Mouse (Mus musculus) forebrain, embryonic 10.5 days (tissue): Measurements from ENCODE around the gene Tmem132c. TPM values are rescaled to one million over a fixed set of nuclear protein-coding genes. Genes with fewer than 3 reads are reported as not detected.

Experiments
- DNase-seq: peaks from one replicate; pipeline ENCODE4 v3.0.0-alpha.2; 2017; ENCODE audit warnings: low spot score; ENCODE audit errors: extremely low spot score
- H3K27ac ChIP-seq: fragments of 300-500 bp; sonication (generic); 2 replicates; pipeline ENCODE4 v1.5.1; 2016; ENCODE audit warnings: mild to moderate bottlenecking
- H3K27me3 ChIP-seq: fragments of 300-500 bp; sonication (generic); 2 replicates; pipeline ENCODE4 v1.6.1; 2016; ENCODE audit warnings: mild to moderate bottlenecking; ENCODE audit not compliant: poor library complexity, severe bottlenecking
- H3K36me3 ChIP-seq: fragments of 300-500 bp; sonication (generic); replicated peaks from 2 replicates; pipeline ENCODE4 v1.6.1; 2016; ENCODE audit warnings: mild to moderate bottlenecking, moderate library complexity
- H3K4me1 ChIP-seq: fragments of 300-500 bp; sonication (generic); 2 replicates; pipeline ENCODE4 v1.6.1; 2016
- H3K4me3 ChIP-seq: fragments of 300-500 bp; sonication (generic); 2 replicates; pipeline ENCODE4 v1.5.1; 2016; ENCODE audit warnings: mild to moderate bottlenecking, moderate library complexity
- H3K9me3 ChIP-seq: fragments of 300-500 bp; sonication (generic); 2 replicates; pipeline ENCODE4 v1.6.1; 2016; ENCODE audit warnings: mild to moderate bottlenecking, moderate library complexity
- WGBS: fragments of 180-500 bp; shearing (Covaris S2); methylation state at CpG from one replicate; pipeline ENCODE4 v1.1.7; 2016; 5-methylcytosine and 5-hydroxymethylcytosine counted together
- polyA plus RNA-seq: library from polyadenylated mRNA; unstranded; fragments of >200 nt; fragmentation: Nextera tagmentation; extraction: Ambion mirVana; gene quantifications from 2 replicates; pipeline ENCODE4 v1.2.1, GENCODE M21; 2016

The Tmem132c gene
- polyA plus RNA-seq, 1 experiment from 2014 or later, result 27.9 TPM

GRCm38 (mm10) chr5:127313634-127314033 is 72.0 kb downstream of the Tmem132c start:
- Histone ChIP-seq H3K9me3 (no peaks in the 10 kb centered on the region), H3K27me3 (no peaks in the 10 kb centered on the region), H3K4me3 (no peak overlapping the region), H3K27ac (no peak overlapping the region), H3K36me3 (peaks cover 11% of the 10 kb centered on the region; the same call in 1 of the 2 replicates), H3K4me1 (peaks cover 27% of the 10 kb centered on the region)
- no peak for DNase-seq
- 88% methylated on average over 2 of the region's 2 CpGs for WGBS

- H3K27ac ChIP-seq, result peak overlapping the region; percentile 73
- DNase-seq, result no peak
- 24% methylated on average over 12 of the region's 12 CpGs for WGBS
- peaks cover 3% of the 10 kb centered on the region; the same call in 1 of the 2 replicates for H3K27me3 ChIP-seq
- 0 out of 2 replicates have a peak, but pooled peaks cover 5% of the 10 kb centered on the region for H3K36me3 ChIP-seq
- no peak overlapping the region for H3K4me3 ChIP-seq
- no peaks in the 10 kb centered on the region for H3K9me3 ChIP-seq
- H3K4me1 ChIP-seq, result peaks cover 60% of the 10 kb centered on the region
Measured at GRCm38 (mm10) chr5:127319096-127319779, 77.6 kb downstream of the Tmem132c start.

GRCm38 (mm10) chr5:127324645-127325044 is 83.0 kb downstream of the Tmem132c start:
- peaks cover 62% of the 10 kb centered on the region for H3K4me1 ChIP-seq
- 43% methylated on average over 2 of the region's 2 CpGs for WGBS

GRCm38 (mm10) chr5:127336048-127336907 is 94.7 kb downstream of the Tmem132c start:
- Histone ChIP-seq H3K27me3 (no peaks in the 10 kb centered on the region), H3K36me3 (no peaks in the 10 kb centered on the region), H3K4me3 (peak overlapping the region; percentile 35), H3K4me1 (peaks cover 72% of the 10 kb centered on the region), H3K27ac (peak overlapping the region; percentile 88), H3K9me3 (no peaks in the 10 kb centered on the region)
- peak; percentile 65 for DNase-seq
- WGBS, result 13% methylated on average over 15 of the region's 15 CpGs

More at GRCm38 (mm10) chr5:127324645-127325044, 83.0 kb downstream of the Tmem132c start:
- no peak for DNase-seq
- Histone ChIP-seq H3K27ac (peak overlapping the region; percentile 89), H3K4me3 (peak overlapping the region; percentile 36), H3K36me3 (peaks cover 2% of the 10 kb centered on the region; the same call in 1 of the 2 replicates), H3K9me3 (no peaks in the 10 kb centered on the region), H3K27me3 (peaks cover 3% of the 10 kb centered on the region; the same call in 1 of the 2 replicates)

GRCm38 (mm10) chr5:127336908-127337265 is 95.3 kb downstream of the Tmem132c start:
- Histone ChIP-seq H3K36me3 (no peaks in the 10 kb centered on the region), H3K4me3 (peak overlapping the region; percentile 35), H3K4me1 (peaks cover 70% of the 10 kb centered on the region), H3K9me3 (no peaks in the 10 kb centered on the region), H3K27me3 (no peaks in the 10 kb centered on the region), H3K27ac (peak overlapping the region; percentile 88)
- no peak for DNase-seq
- 12% methylated on average over 5 of the region's 5 CpGs for WGBS

- no peaks in the 10 kb centered on the region for H3K36me3 ChIP-seq
- no peaks in the 10 kb centered on the region for H3K27me3 ChIP-seq
- H3K4me3 ChIP-seq, result peak overlapping the region; percentile 16
- H3K4me1 ChIP-seq, result peaks cover 69% of the 10 kb centered on the region
- DNase-seq, result peak; percentile 61
- no peaks in the 10 kb centered on the region for H3K9me3 ChIP-seq
- peak overlapping the region; percentile 84 for H3K27ac ChIP-seq
- 2% methylated on average over 5 of the region's 5 CpGs for WGBS
Measured at GRCm38 (mm10) chr5:127339016-127339435, 97.4 kb downstream of the Tmem132c start.

- Histone ChIP-seq H3K4me3 (no peak overlapping the region), H3K4me1 (peaks cover 64% of the 10 kb centered on the region), H3K27me3 (no peaks in the 10 kb centered on the region), H3K27ac (peak overlapping the region; percentile 60), H3K36me3 (no peaks in the 10 kb centered on the region), H3K9me3 (no peaks in the 10 kb centered on the region)
- WGBS, result 23% methylated on average over 3 of the region's 3 CpGs
- peak; percentile 22 for DNase-seq
Measured at GRCm38 (mm10) chr5:127341158-127341557, 99.5 kb downstream of the Tmem132c start.

- H3K27ac ChIP-seq, result no peak overlapping the region
- no peak for DNase-seq
- WGBS, result 54% methylated on average over 2 of the region's 2 CpGs
- H3K27me3 ChIP-seq, result no peaks in the 10 kb centered on the region
- H3K4me1 ChIP-seq, result peaks cover 55% of the 10 kb centered on the region
- no peaks in the 10 kb centered on the region for H3K36me3 ChIP-seq
- H3K9me3 ChIP-seq, result no peaks in the 10 kb centered on the region
- no peak overlapping the region for H3K4me3 ChIP-seq
Measured at GRCm38 (mm10) chr5:127344721-127345120, 103.1 kb downstream of the Tmem132c start.

GRCm38 (mm10) chr5:127346364-127346763 is 104.8 kb downstream of the Tmem132c start:
- Histone ChIP-seq H3K4me1 (peaks cover 44% of the 10 kb centered on the region), H3K27me3 (no peaks in the 10 kb centered on the region), H3K27ac (no peak overlapping the region), H3K36me3 (no peaks in the 10 kb centered on the region), H3K9me3 (no peaks in the 10 kb centered on the region), H3K4me3 (no peak overlapping the region)
- WGBS, result 93% methylated on average over 2 of the region's 2 CpGs
- DNase-seq, result no peak

GRCm38 (mm10) chr5:127347053-127347748 is 105.6 kb downstream of the Tmem132c start:
- Histone ChIP-seq H3K27ac (no peak overlapping the region), H3K27me3 (no peaks in the 10 kb centered on the region), H3K4me3 (no peak overlapping the region), H3K9me3 (no peaks in the 10 kb centered on the region), H3K4me1 (peaks cover 45% of the 10 kb centered on the region), H3K36me3 (0 out of 2 replicates have a peak, but pooled peaks cover 2% of the 10 kb centered on the region)
- WGBS, result 81% methylated on average over 12 of the region's 12 CpGs
- DNase-seq, result no peak

- H3K27ac ChIP-seq, result peak overlapping the region; percentile 71
- 67% methylated on average over 9 of the region's 9 CpGs for WGBS
- H3K27me3 ChIP-seq, result no peaks in the 10 kb centered on the region
- 0 out of 2 replicates have a peak, but pooled peaks cover 5% of the 10 kb centered on the region for H3K36me3 ChIP-seq
- H3K4me1 ChIP-seq, result peaks cover 46% of the 10 kb centered on the region
- no peak overlapping the region for H3K4me3 ChIP-seq
- DNase-seq, result no peak
- H3K9me3 ChIP-seq, result no peaks in the 10 kb centered on the region
Measured at GRCm38 (mm10) chr5:127349221-127350065, 107.8 kb downstream of the Tmem132c start.

GRCm38 (mm10) chr5:127353002-127353401 is 111.4 kb downstream of the Tmem132c start:
- no peaks in the 10 kb centered on the region for H3K9me3 ChIP-seq
- peaks cover 38% of the 10 kb centered on the region for H3K4me1 ChIP-seq
- no peak overlapping the region for H3K4me3 ChIP-seq
- H3K27ac ChIP-seq, result no peak overlapping the region
- no peak for DNase-seq
- no peaks in the 10 kb centered on the region for H3K27me3 ChIP-seq
- H3K36me3 ChIP-seq, result 0 out of 2 replicates have a peak, but pooled peaks cover 5% of the 10 kb centered on the region
- 51% methylated on average over 2 of the region's 2 CpGs for WGBS
